Mouse (Mus musculus) CH12.LX (cell line): ENCODE data around the gene Cys1. TPM values are rescaled to one million over a fixed set of nuclear protein-coding genes. Genes with fewer than 3 reads are reported as not detected.

ENCODE experiments used
- DNase-seq: peaks from one replicate; pipeline ENCODE4 v3.0.0-alpha.2; 2013; ENCODE audit errors: extremely low read depth
- H3K27ac ChIP-seq: 2 replicates; pipeline ENCODE4 v1.5.1; 2012; ENCODE audit warnings: low read depth, mild to moderate bottlenecking, control low read depth, moderate library complexity; ENCODE audit not compliant: insufficient read depth
- H3K27me3 ChIP-seq: replicated peaks from 2 replicates; pipeline ENCODE3; 2012; ENCODE audit warnings: inconsistent platforms
- H3K36me3 ChIP-seq, 2 experiments: replicated peaks in 1 of 2; 2 replicates each; pipeline versions ENCODE3 to v1.6.1; 2012; ENCODE audit warnings: inconsistent platforms in 1 of 2, low read length in 1 of 2, mild to moderate bottlenecking in 1 of 2, mixed read lengths in 1 of 2, moderate library complexity in 1 of 2; ENCODE audit not compliant: control insufficient read depth in 1 of 2, insufficient read depth in 1 of 2
- H3K4me1 ChIP-seq, 2 experiments: 2 replicates each; pipeline ENCODE4 v1.6.1; 2012; ENCODE audit warnings: inconsistent platforms in 1 of 2, moderate library complexity in 1 of 2; ENCODE audit not compliant: insufficient read depth in 2 of 2, control insufficient read depth in 1 of 2
- H3K4me2 ChIP-seq: 2 replicates; pipeline ENCODE4 v1.6.1; 2012; ENCODE audit warnings: low read depth, mild to moderate bottlenecking, control low read depth; ENCODE audit not compliant: poor library complexity, insufficient read depth, severe bottlenecking
- H3K4me3 ChIP-seq, 3 experiments: fragments of 150-350 bp in 1 of 3; sonication (generic) in 1 of 3; replicated peaks in 1 of 3; 2 replicates each; pipeline versions ENCODE3 to v1.5.1; 2011 to 2012; ENCODE audit warnings: low read depth in 2 of 3, low read length in 2 of 3, mild to moderate bottlenecking in 2 of 3, moderate library complexity in 2 of 3, control low read depth in 1 of 3, improper control_type of control experiment in 1 of 3, inconsistent platforms in 1 of 3, mixed read lengths in 1 of 3; ENCODE audit not compliant: poor library complexity in 1 of 3
- H3K79me2 ChIP-seq: replicated peaks from 2 replicates; pipeline ENCODE4 v1.6.1; 2012; ENCODE audit warnings: mild to moderate bottlenecking, moderate library complexity; ENCODE audit not compliant: control insufficient read depth, poor library complexity, insufficient read depth, severe bottlenecking; ENCODE audit errors: extremely low read depth
- H3K9ac ChIP-seq: 2 replicates; pipeline ENCODE4 v1.6.1; 2012; ENCODE audit warnings: low read depth, mild to moderate bottlenecking, control low read depth, moderate library complexity; ENCODE audit not compliant: insufficient read depth
- H3K9me3 ChIP-seq: replicated peaks from 2 replicates; pipeline ENCODE3; 2012; ENCODE audit warnings: low read length, inconsistent platforms, mixed read lengths
- BHLHE40 ChIP-seq: IDR thresholded peaks from 2 replicates; pipeline ENCODE4 v1.6.1; 2011; ENCODE audit warnings: mild to moderate bottlenecking, low read depth, low read length, improper control_type of control experiment
- CHD1 ChIP-seq: IDR thresholded peaks from 2 replicates; pipeline ENCODE4 v1.6.1; 2012; ENCODE audit warnings: low read depth, low read length, improper control_type of control experiment, inconsistent platforms
- CHD2 ChIP-seq: IDR thresholded peaks from 2 replicates; pipeline ENCODE4 v1.6.1; 2011; ENCODE audit warnings: low read length, improper control_type of control experiment
- CTCF ChIP-seq, 2 experiments: IDR thresholded peaks in 1 of 2; conservative IDR thresholded peaks in 1 of 2; 2 replicates each; pipeline ENCODE4 v1.5.1; 2011 to 2012; ENCODE audit warnings: low read depth in 2 of 2, low read length in 2 of 2, improper control_type of control experiment in 1 of 2, inconsistent platforms in 1 of 2, mild to moderate bottlenecking in 1 of 2, moderate library complexity in 1 of 2
- E2F4 ChIP-seq: IDR thresholded peaks from 2 replicates; pipeline ENCODE4 v1.6.1; 2011; ENCODE audit warnings: low read depth, low read length, improper control_type of control experiment; ENCODE audit not compliant: insufficient replicate concordance
- ELF1 ChIP-seq: IDR thresholded peaks from 2 replicates; pipeline ENCODE4 v1.6.1; 2014; ENCODE audit warnings: low read depth, mild to moderate bottlenecking, inconsistent platforms, low read length, improper control_type of control experiment
- EP300 ChIP-seq: IDR thresholded peaks from 2 replicates; pipeline ENCODE4 v1.6.1; 2011; ENCODE audit warnings: low read length, improper control_type of control experiment
- ETS1 ChIP-seq: conservative IDR thresholded peaks from 2 replicates; pipeline ENCODE4 v1.6.1; 2012; ENCODE audit warnings: low read depth, mild to moderate bottlenecking, inconsistent platforms, low read length, improper control_type of control experiment, moderate library complexity
- GABPA ChIP-seq: IDR thresholded peaks from 2 replicates; pipeline ENCODE4 v1.6.1; 2012; ENCODE audit warnings: low read depth, low read length, improper control_type of control experiment, inconsistent platforms; ENCODE audit not compliant: insufficient replicate concordance
- HCFC1 ChIP-seq: IDR thresholded peaks from 2 replicates; pipeline ENCODE4 v1.6.1; 2012; ENCODE audit warnings: low read depth, mild to moderate bottlenecking, inconsistent platforms, low read length, improper control_type of control experiment
- IRF4 ChIP-seq: IDR thresholded peaks from 2 replicates; pipeline ENCODE4 v1.6.1; 2014; ENCODE audit warnings: low read depth, mild to moderate bottlenecking, inconsistent platforms, low read length, improper control_type of control experiment
- JUN ChIP-seq: IDR thresholded peaks from 2 replicates; pipeline ENCODE4 v1.6.1; 2011; ENCODE audit warnings: low read depth, mild to moderate bottlenecking, low read length, improper control_type of control experiment, moderate library complexity; ENCODE audit not compliant: insufficient read depth
- JUND ChIP-seq: conservative IDR thresholded peaks from 2 replicates; pipeline ENCODE4 v1.6.1; 2011; ENCODE audit warnings: low read depth, low read length, improper control_type of control experiment
- KAT2A ChIP-seq: IDR thresholded peaks from 2 replicates; pipeline ENCODE4 v1.6.1; 2012; ENCODE audit warnings: low read length, improper control_type of control experiment, inconsistent platforms; ENCODE audit not compliant: insufficient replicate concordance
- MAFK ChIP-seq: IDR thresholded peaks from 2 replicates; pipeline ENCODE4 v1.6.1; 2011; ENCODE audit warnings: low read length, improper control_type of control experiment; ENCODE audit not compliant: insufficient replicate concordance
- MAX ChIP-seq: IDR thresholded peaks from 2 replicates; pipeline ENCODE4 v1.6.1; 2011; ENCODE audit warnings: low read length, improper control_type of control experiment
- MAZ ChIP-seq: IDR thresholded peaks from 2 replicates; pipeline ENCODE4 v1.6.1; 2012; ENCODE audit warnings: low read depth, mild to moderate bottlenecking, inconsistent platforms, low read length, improper control_type of control experiment, moderate library complexity
- MEF2A ChIP-seq: IDR thresholded peaks from 2 replicates; pipeline ENCODE4 v1.6.1; 2014; ENCODE audit warnings: low read depth, mild to moderate bottlenecking, inconsistent platforms, low read length, improper control_type of control experiment, borderline replicate concordance
- MXI1 ChIP-seq: IDR thresholded peaks from 2 replicates; pipeline ENCODE4 v1.6.1; 2011; ENCODE audit warnings: mild to moderate bottlenecking, low read depth, low read length, improper control_type of control experiment
- MYC ChIP-seq: IDR thresholded peaks from 2 replicates; pipeline ENCODE4 v1.6.1; 2011; ENCODE audit warnings: low read depth, mild to moderate bottlenecking, improper control_type of control experiment, low read length
- NELFE ChIP-seq: IDR thresholded peaks from 2 replicates; pipeline ENCODE4 v1.6.1; 2011; ENCODE audit warnings: low read depth, low read length, improper control_type of control experiment
- NRF1 ChIP-seq: IDR thresholded peaks from 2 replicates; pipeline ENCODE4 v1.6.1; 2014; ENCODE audit warnings: low read depth, mild to moderate bottlenecking, inconsistent platforms, low read length, improper control_type of control experiment, moderate library complexity
- PAX5 ChIP-seq: IDR thresholded peaks from 2 replicates; pipeline ENCODE4 v1.6.1; 2012; ENCODE audit warnings: low read length, inconsistent platforms, mixed read lengths
- POLR2A ChIP-seq: IDR thresholded peaks from 2 replicates; pipeline ENCODE4 v1.6.1; 2011; ENCODE audit warnings: low read depth, mild to moderate bottlenecking, improper control_type of control experiment, low read length
- POLR2AphosphoS2 ChIP-seq: IDR thresholded peaks from 2 replicates; pipeline ENCODE4 v1.6.1; 2011; ENCODE audit warnings: low read depth, low read length, improper control_type of control experiment
- RAD21 ChIP-seq: IDR thresholded peaks from 2 replicates; pipeline ENCODE4 v1.6.1; 2011; ENCODE audit warnings: low read depth, mild to moderate bottlenecking, low read length, improper control_type of control experiment, moderate library complexity
- RCOR1 ChIP-seq: conservative IDR thresholded peaks from 2 replicates; pipeline ENCODE4 v1.6.1; 2012; ENCODE audit warnings: low read depth, mild to moderate bottlenecking, inconsistent platforms, low read length, improper control_type of control experiment
- SIN3A ChIP-seq: IDR thresholded peaks from 2 replicates; pipeline ENCODE4 v1.6.1; 2012; ENCODE audit warnings: low read length, improper control_type of control experiment, inconsistent platforms
- SMC3 ChIP-seq: IDR thresholded peaks from 2 replicates; pipeline ENCODE4 v1.6.1; 2011; ENCODE audit warnings: low read depth, low read length, improper control_type of control experiment
- TBP ChIP-seq: conservative IDR thresholded peaks from 2 replicates; pipeline ENCODE4 v1.6.1; 2011; ENCODE audit warnings: low read depth, low read length, improper control_type of control experiment
- TCF12 ChIP-seq: IDR thresholded peaks from 2 replicates; pipeline ENCODE4 v1.6.1; 2014; ENCODE audit warnings: low read depth, mild to moderate bottlenecking, inconsistent platforms, low read length, improper control_type of control experiment
- UBTF ChIP-seq: IDR thresholded peaks from 2 replicates; pipeline ENCODE4 v1.6.1; 2012; ENCODE audit warnings: low read depth, mild to moderate bottlenecking, inconsistent platforms, low read length, improper control_type of control experiment, moderate library complexity
- USF1 ChIP-seq: IDR thresholded peaks from 2 replicates; pipeline ENCODE4 v1.6.1; 2014; ENCODE audit warnings: low read depth, mild to moderate bottlenecking, inconsistent platforms, low read length, improper control_type of control experiment
- USF2 ChIP-seq: conservative IDR thresholded peaks from 2 replicates; pipeline ENCODE4 v1.6.1; 2011; ENCODE audit warnings: low read depth, low read length, improper control_type of control experiment
- ZC3H11A ChIP-seq: IDR thresholded peaks from 2 replicates; pipeline ENCODE4 v1.6.1; 2012; ENCODE audit warnings: low read depth, mild to moderate bottlenecking, inconsistent platforms, low read length, improper control_type of control experiment
- ZKSCAN1 ChIP-seq: IDR thresholded peaks from 2 replicates; pipeline ENCODE4 v1.6.1; 2012; ENCODE audit warnings: low read depth, inconsistent platforms, low read length, improper control_type of control experiment, borderline replicate concordance
- ZMIZ1 ChIP-seq: IDR thresholded peaks from 2 replicates; pipeline ENCODE4 v1.6.1; 2012; ENCODE audit warnings: low read depth, mild to moderate bottlenecking, inconsistent platforms, low read length, improper control_type of control experiment
- ZNF384 ChIP-seq: IDR thresholded peaks from 2 replicates; pipeline ENCODE4 v1.6.1; 2012; ENCODE audit warnings: low read depth, low read length, improper control_type of control experiment, inconsistent platforms
- dilution Hi-C: fragments of 300-500 bp; cut with MboI; formaldehyde crosslinking; loops from 2 replicates; pipeline ENCODE4 v1.14.3; 2020; ENCODE audit warnings: low sequenced_read_pairs; ENCODE audit not compliant: extremely low pct_unique_long_range_greater_than_20kb, extremely low pct_ligation_motif_present
- in situ Hi-C: fragments of 300-500 bp; cut with MboI; formaldehyde crosslinking; loops from 3 replicates; pipeline ENCODE4 v1.14.3; 2019; ENCODE audit warnings: low sequenced_read_pairs, low pct_ligation_motif_present, low pct_unique_long_range_greater_than_20kb, mixed read lengths
- polyA plus RNA-seq: library from polyadenylated mRNA; unstranded; fragments of >175 nt; gene quantifications from 2 replicates; pipeline ENCODE4 v1.2.1, GENCODE M21; 2012; ENCODE audit warnings: low read depth; ENCODE audit not compliant: insufficient read length
- total RNA-seq, 2 experiments: library from RNA; depleted of rRNA; stranded (reverse); fragments of 300-350 nt in 1 of 2; fragments of >200 nt in 1 of 2; gene quantifications; 2 replicates each; pipeline ENCODE4 v1.2.3; 2012 to 2014

The Cys1 gene
- total and polyA plus RNA-seq, 3 experiments: not detected

DNA sequence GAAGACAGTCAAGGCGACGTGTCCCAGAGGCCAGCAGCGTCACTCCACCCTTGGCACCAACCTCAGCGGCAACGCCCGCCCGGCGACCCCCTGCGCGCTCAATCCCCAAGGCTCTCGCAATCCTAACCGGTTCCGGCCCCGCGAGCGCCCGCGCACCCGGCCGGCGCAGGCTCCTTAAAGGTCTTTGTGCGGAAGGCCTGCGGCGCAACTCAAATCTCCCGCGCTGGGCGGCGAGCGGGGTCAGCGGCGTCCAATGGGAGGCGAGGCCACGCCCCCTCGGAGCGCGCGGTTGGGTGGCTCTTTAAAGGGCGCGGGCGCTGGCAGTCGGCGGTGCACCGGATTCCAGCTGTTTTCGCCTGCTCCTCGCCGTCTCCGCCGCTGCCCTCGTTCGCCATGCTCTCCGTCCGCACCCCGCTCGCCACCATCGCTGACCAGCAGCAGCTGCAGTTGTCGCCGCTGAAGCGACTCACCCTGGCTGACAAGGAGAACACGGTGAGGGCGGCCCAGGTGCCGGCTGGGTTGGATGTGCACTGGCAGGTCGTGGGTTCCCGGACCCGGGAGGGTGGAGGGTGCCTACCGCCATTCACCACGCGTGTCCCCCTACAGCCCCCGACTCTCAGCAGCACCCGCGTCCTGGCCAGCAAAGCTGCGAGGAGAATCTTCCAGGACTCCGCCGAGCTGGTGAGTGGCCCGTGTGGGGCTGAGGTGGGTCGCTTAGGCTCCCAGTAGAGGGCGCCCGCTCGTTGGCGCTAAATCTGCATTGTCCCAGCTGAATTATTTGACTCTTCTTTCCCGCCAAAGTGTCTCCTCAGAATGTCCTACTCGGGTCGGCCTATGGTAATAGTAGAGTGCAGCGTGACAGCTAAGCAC is 26.6 kb upstream of the Cys1 start, which contains the start of gene Rrm2:
Gene Rrm2 (plus strand): TSS at position 288 of the 870 bp plus-strand sequence.
- Histone ChIP-seq H3K4me1 (peaks cover 6 to 47% of the 10 kb centered on the region in 2 experiments), H3K4me2 (peak within 1 kb of the TSS; percentile 77), H3K27ac (peak within 1 kb of the TSS; percentile 67), H3K9me3 (no peaks in the 10 kb centered on the region), H3K79me2 (peaks cover 28% of the 10 kb centered on the region), H3K9ac (peak within 1 kb of the TSS; percentile 85), H3K36me3 (peaks cover 26 to 47% of the 10 kb centered on the region in 2 experiments), H3K4me3 (peak within 1 kb of the TSS; percentile 72 to 86 (median 77)), H3K27me3 (no peaks in the 10 kb centered on the region)
- dilution Hi-C loops: no loop called here
- in situ Hi-C loops: no loop called here
- TF ChIP-seq TCF12 (peak; percentile 88), CTCF (conservative IDR thresholded peaks at IDR 0.05 in 1 of 2, IDR thresholded peaks at IDR 0.05 in 1 of 2; ENCODE audit: low read depth in 2 of 2, low read length in 2 of 2) (peak; percentile 53 to 77), ETS1 (peak; percentile 22), TBP (peak; percentile 85), E2F4 (peak; percentile 98), MEF2A (peak; percentile 57; the same call in 1 of the 2 replicates), MXI1 (peak; percentile 83), CHD2 (peak; percentile 62), SMC3 (0 out of 2 replicates have a peak, but pooled peaks have one; percentile 3), IRF4 (no peak), ZKSCAN1 (no peak), MAX (peak; percentile 58), BHLHE40 (0 out of 2 replicates have a peak, but pooled peaks have one; percentile 14), JUN (no peak), POLR2A (peak; percentile 93), PAX5 (no peak), MYC (0 out of 2 replicates have a peak, but pooled peaks have one; percentile 19), MAFK (no peak), POLR2AphosphoS2 (peak; percentile 86), JUND (no peak), EP300 (no peak), RAD21 (peak; percentile 4), KAT2A (peak; percentile 75; the same call in 1 of the 2 replicates), UBTF (peak; percentile 23; the same call in 1 of the 2 replicates), NRF1 (peak; percentile 91), USF1 (0 out of 2 replicates have a peak, but pooled peaks have one; percentile 6), ZC3H11A (no peak), NELFE (peak; percentile 96), MAZ (no peak), SIN3A (peak; percentile 92), CHD1 (no peak; the same call in none of the 2 replicates), USF2 (no peak), ZMIZ1 (peak; percentile 96), ELF1 (peak; percentile 81), HCFC1 (peak; percentile 58), ZNF384 (no peak), RCOR1 (no peak), GABPA (no peak)
- DNase-seq: peak; percentile 94
